Mouse (Mus musculus) neural tube, embryonic 14.5 days (tissue): ENCODE data around the gene Ccar1. TPM values are rescaled to one million over a fixed set of nuclear protein-coding genes. Genes with fewer than 3 reads are reported as not detected.

ENCODE experiments used
- polyA plus RNA-seq: library from polyadenylated mRNA; unstranded; fragments of >200 nt; fragmentation: Nextera tagmentation; extraction: Ambion mirVana; gene quantifications from 2 replicates; pipeline ENCODE4 v1.2.1, GENCODE M21; 2014

Gene Ccar1
- polyA plus RNA-seq, 1 experiment from 2014 or later, result 110 TPM

Other genes starting within 250 kb of the Ccar1 start
- gene Kif1bp, start 213.8 kb downstream of the Ccar1 start, polyA plus RNA-seq, result 95.7 and 99.8 TPM in 2 replicates
- 17.9 and 20.9 TPM in 2 replicates for gene Ddx21, start 190.0 kb downstream of the Ccar1 start, polyA plus RNA-seq
- gene Ddx50, start 141.1 kb downstream of the Ccar1 start, polyA plus RNA-seq, result 85.7 and 98.4 TPM in 2 replicates
- gene Stox1, start 66.2 kb downstream of the Ccar1 start, polyA plus RNA-seq, result 2.8 and 4.6 TPM in 2 replicates
- gene Tet1, start 116.7 kb upstream of the Ccar1 start, polyA plus RNA-seq, result 47.9 and 52.2 TPM in 2 replicates
- 18.3 and 19.3 TPM in 2 replicates for gene Slc25a16, start 128.3 kb upstream of the Ccar1 start, polyA plus RNA-seq
- 4.8 and 5.1 TPM in 2 replicates for gene Dna2, start 154.7 kb upstream of the Ccar1 start, polyA plus RNA-seq
- gene Rufy2, start 187.9 kb upstream of the Ccar1 start, polyA plus RNA-seq, result 63.2 and 73.0 TPM in 2 replicates
- gene Hnrnph3, start 231.9 kb upstream of the Ccar1 start, polyA plus RNA-seq, result 95.6 and 112 TPM in 2 replicates
- 0.70 and 0.73 TPM in 2 replicates for gene Pbld2, start 232.0 kb upstream of the Ccar1 start, polyA plus RNA-seq